Mouse (Mus musculus) C2C12 (cell line): ENCODE measurements around the gene Fam155a. TPM values are rescaled to one million over a fixed set of nuclear protein-coding genes. Genes with fewer than 3 reads are reported as not detected.

Experiments used
- H3K27me3 ChIP-seq: one replicate; pipeline ENCODE4 v1.6.1; 2011; ENCODE audit not compliant: control insufficient read depth, insufficient read depth, insufficient read length
- H3K36me3 ChIP-seq: one replicate; pipeline ENCODE4 v1.6.1; 2011; ENCODE audit not compliant: control insufficient read depth, insufficient read depth
- H3K4me3 ChIP-seq: one replicate; pipeline ENCODE4 v1.5.1; 2011; ENCODE audit warnings: mild to moderate bottlenecking, control low read depth; ENCODE audit not compliant: poor library complexity, insufficient read depth, severe bottlenecking
- H3K79me2 ChIP-seq: one replicate; pipeline ENCODE4 v1.6.1; 2011; ENCODE audit not compliant: control insufficient read depth, insufficient read depth
- H3K79me3 ChIP-seq: one replicate; pipeline ENCODE4 v1.6.1; 2011; ENCODE audit warnings: low read depth, control low read depth
- H3ac ChIP-seq: one replicate; pipeline ENCODE3; 2011; ENCODE audit warnings: low read depth; ENCODE audit not compliant: control insufficient read depth, insufficient read length
- CEBPB ChIP-seq: IDR thresholded peaks from one replicate; pipeline ENCODE4 v1.6.1; 2011; ENCODE audit warnings: low read depth, mild to moderate bottlenecking, control low read depth, moderate library complexity
- CTCF ChIP-seq: IDR thresholded peaks from one replicate; pipeline ENCODE4 v1.5.1; 2011; ENCODE audit not compliant: control insufficient read depth, insufficient read depth, insufficient read length
- FOSL1 ChIP-seq: IDR thresholded peaks from one replicate; pipeline ENCODE4 v1.8.0; 2011; ENCODE audit warnings: mild to moderate bottlenecking, low read length; ENCODE audit not compliant: poor library complexity, insufficient read depth, severe bottlenecking
- MAX ChIP-seq: IDR thresholded peaks from one replicate; pipeline ENCODE4 v1.6.1; 2011; ENCODE audit warnings: mild to moderate bottlenecking, control low read depth
- MYOD1 ChIP-seq: IDR thresholded peaks from one replicate; pipeline ENCODE4 v1.6.1; 2011; ENCODE audit warnings: low read depth; ENCODE audit not compliant: control insufficient read depth, insufficient read length
- MYOG ChIP-seq: IDR thresholded peaks from one replicate; pipeline ENCODE4 v1.6.1; 2011; ENCODE audit not compliant: control insufficient read depth, insufficient read length; ENCODE audit errors: extremely low read depth
- USF1 ChIP-seq: IDR thresholded peaks from one replicate; pipeline ENCODE4 v1.6.1; 2011; ENCODE audit warnings: low read depth, mild to moderate bottlenecking, control low read depth, moderate library complexity
- polyA plus RNA-seq: library from polyadenylated mRNA; unstranded; fragments of >200 nt; fragmentation: generic; extraction: Trizol; gene quantifications from one replicate; pipeline ENCODE4 v1.2.1, GENCODE M21; 2012; ENCODE audit warnings: missing spikeins

Gene Fam155a
- polyA plus RNA-seq, 1 experiment: not detected

DNA sequence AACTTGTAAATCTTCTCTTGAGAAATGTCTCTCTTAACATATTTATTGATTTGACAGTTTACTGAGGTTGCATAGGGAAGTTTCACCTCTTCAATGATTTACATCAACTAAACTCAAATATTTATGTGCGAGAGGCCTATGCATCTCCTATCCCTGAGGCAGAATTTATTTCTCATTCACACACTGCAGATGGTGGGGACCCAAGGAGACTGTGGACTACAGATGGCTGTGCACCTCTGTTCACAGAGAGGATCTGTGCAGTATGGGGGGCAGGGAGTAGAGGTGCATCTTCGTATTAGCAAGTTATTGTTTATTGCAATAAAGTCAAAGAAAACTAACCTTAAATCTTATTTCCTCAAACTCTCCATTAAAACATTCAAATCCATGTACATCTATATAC, 346.9 kb downstream of the Fam155a start:
- H3K79me2 ChIP-seq: no peaks in the 10 kb centered on the region
- no peak overlapping the region for H3ac ChIP-seq
- no peaks in the 10 kb centered on the region for H3K27me3 ChIP-seq
- no peaks in the 10 kb centered on the region for H3K36me3 ChIP-seq
- TF ChIP-seq FOSL1 (no peak), CTCF (no peak), MYOD1 (no peak), USF1 (no peak), MAX (no peak), MYOG (no peak), CEBPB (no peak)
- H3K79me3 ChIP-seq: no peaks in the 10 kb centered on the region
- no peak overlapping the region for H3K4me3 ChIP-seq

- Histone ChIP-seq H3K27me3 (no peaks in the 10 kb centered on the region), H3K79me2 (no peaks in the 10 kb centered on the region), H3K4me3 (no peak overlapping the region), H3K36me3 (no peaks in the 10 kb centered on the region), H3ac (no peak overlapping the region), H3K79me3 (no peaks in the 10 kb centered on the region)
- TF ChIP-seq FOSL1 (no peak), CTCF (no peak), MYOG (no peak), USF1 (no peak), MAX (no peak), CEBPB (no peak), MYOD1 (no peak)
These were observed 347.4 kb downstream of the Fam155a start for GRCm38 (mm10) chr8:9423590-9423989.

- TF ChIP-seq USF1: no peak
- no peak for TF ChIP-seq MYOD1
- no peak for TF ChIP-seq CEBPB
- no peak for TF ChIP-seq CTCF
- no peak overlapping the region for H3ac ChIP-seq
- no peaks in the 10 kb centered on the region for H3K27me3 ChIP-seq
- no peaks in the 10 kb centered on the region for H3K36me3 ChIP-seq
- no peak overlapping the region for H3K4me3 ChIP-seq
- H3K79me2 ChIP-seq: no peaks in the 10 kb centered on the region
- no peaks in the 10 kb centered on the region for H3K79me3 ChIP-seq
These were observed 347.8 kb downstream of the Fam155a start for GRCm38 (mm10) chr8:9423184-9423583.

GRCm38 (mm10) chr8:9418856-9419800, 351.8 kb downstream of the Fam155a start:
- no peaks in the 10 kb centered on the region for H3K27me3 ChIP-seq
- TF ChIP-seq MAX (no peak), CEBPB (no peak), FOSL1 (no peak), CTCF (no peak), USF1 (no peak), MYOG (no peak), MYOD1 (no peak)
- no peaks in the 10 kb centered on the region for H3K79me3 ChIP-seq
- H3K36me3 ChIP-seq: no peaks in the 10 kb centered on the region
- H3K4me3 ChIP-seq: no peak overlapping the region
- no peak overlapping the region for H3ac ChIP-seq
- H3K79me2 ChIP-seq: no peaks in the 10 kb centered on the region

- Histone ChIP-seq H3K79me2 (no peaks in the 10 kb centered on the region), H3K27me3 (no peaks in the 10 kb centered on the region), H3K79me3 (no peaks in the 10 kb centered on the region), H3K36me3 (no peaks in the 10 kb centered on the region), H3ac (no peak overlapping the region), H3K4me3 (no peak overlapping the region)
- TF ChIP-seq MYOG (no peak), MYOD1 (no peak), CTCF (no peak), MAX (no peak), CEBPB (no peak), USF1 (no peak), FOSL1 (no peak)
These were observed 354.8 kb downstream of the Fam155a start for GRCm38 (mm10) chr8:9416189-9416588.

DNA sequence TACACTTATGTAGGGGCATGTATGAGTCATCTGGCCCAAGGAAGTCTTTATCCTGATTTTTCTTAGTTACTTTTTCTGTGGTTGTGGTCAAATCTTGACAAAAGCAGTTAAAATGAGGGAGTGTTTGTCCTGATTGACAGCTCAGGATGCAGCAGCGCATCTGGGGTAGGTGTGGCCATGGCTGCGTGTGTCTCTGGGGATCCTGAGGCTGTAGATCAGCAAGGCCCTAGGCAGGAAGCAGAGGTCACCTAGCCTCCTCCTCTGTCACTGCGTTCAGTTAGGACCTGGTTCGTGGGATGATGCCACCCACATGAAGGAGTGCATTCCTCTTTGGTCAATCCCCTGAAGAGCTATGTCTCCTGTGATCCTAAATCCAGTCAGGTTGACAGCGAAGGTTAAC, 362.5 kb downstream of the Fam155a start:
- Histone ChIP-seq H3K79me2 (no peaks in the 10 kb centered on the region), H3K79me3 (no peaks in the 10 kb centered on the region), H3K4me3 (no peak overlapping the region), H3K27me3 (no peaks in the 10 kb centered on the region), H3ac (no peak overlapping the region), H3K36me3 (no peaks in the 10 kb centered on the region)
- no peak for TF ChIP-seq MAX
- TF ChIP-seq CEBPB: no peak
- no peak for TF ChIP-seq FOSL1
- no peak for TF ChIP-seq CTCF
- TF ChIP-seq USF1: no peak
- no peak for TF ChIP-seq MYOD1
- TF ChIP-seq MYOG: no peak
